Mouse (Mus musculus) retina, postnatal 1 day (tissue): ENCODE results near the gene Srd5a1.
"Not testable (repeated sequence)": the region's sequence is repeated elsewhere in the genome, so short reads cannot be mapped to it uniquely, and the experiment has no call there.

Experiments
- DNase-seq: peaks from one replicate; pipeline ENCODE4 v3.0.0-alpha.2; 2012

Srd5a1 gene

DNA sequence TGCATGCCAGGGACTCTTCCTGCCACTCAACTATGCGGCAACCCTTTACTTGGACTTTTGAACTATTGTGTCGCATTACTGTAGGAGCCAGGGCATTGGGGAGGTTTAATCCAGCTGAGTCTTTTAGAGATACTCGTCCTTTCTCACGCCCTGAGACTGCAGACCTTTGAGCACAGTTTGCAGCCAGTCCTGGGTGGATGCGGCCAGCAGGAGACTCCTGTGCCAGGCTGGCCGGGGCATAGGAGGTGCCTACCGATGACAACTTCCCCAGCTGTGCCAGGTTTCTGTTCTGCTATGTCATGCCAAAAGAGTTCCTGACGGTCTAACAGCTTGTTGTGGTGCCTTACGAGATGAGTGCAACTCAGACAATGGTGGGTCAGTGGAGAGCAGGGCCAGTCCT, 42.0 kb downstream of the Srd5a1 start:
- no peak for DNase-seq

DNA sequence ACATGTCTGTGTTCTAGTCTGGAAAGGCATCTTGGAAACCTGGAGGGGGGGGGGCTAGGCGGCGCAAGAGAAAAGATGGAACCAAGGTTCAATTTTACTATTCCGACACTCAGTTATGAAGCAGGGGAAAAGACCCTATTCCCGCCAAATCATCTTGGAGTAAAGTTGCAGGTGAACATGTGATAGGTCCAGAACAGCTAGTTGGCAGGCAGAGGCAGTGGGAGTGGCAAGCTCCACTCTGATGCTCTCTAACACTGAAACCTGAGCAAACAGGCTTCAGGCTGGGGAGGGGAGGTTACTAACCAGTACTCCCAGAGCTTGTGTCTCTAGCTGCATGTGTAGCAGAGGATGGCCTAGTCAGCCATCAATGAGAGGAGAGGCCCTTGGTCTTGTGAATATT, 45.8 kb downstream of the Srd5a1 start:
- DNase-seq, result not testable (repeated sequence)

DNA sequence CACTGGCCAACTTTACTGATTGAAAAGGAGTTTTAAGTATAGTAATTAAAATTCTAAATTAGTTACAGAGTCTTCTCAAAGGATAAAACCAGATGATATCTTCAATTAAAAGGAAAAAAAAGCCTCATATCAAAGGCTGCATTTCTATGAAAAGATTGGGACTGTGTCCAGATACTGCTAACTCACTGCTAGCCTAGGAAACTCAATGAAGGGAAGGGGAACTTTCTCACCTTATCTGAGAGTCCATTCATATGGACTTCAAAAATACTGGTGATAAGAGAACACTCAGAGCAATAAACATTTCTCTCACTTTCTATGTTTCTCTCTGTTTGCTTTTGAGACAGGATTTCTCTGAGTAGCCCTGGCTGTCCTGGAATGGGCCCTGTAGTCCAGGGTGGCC, 46.7 kb downstream of the Srd5a1 start:
- DNase-seq, result no peak

DNA sequence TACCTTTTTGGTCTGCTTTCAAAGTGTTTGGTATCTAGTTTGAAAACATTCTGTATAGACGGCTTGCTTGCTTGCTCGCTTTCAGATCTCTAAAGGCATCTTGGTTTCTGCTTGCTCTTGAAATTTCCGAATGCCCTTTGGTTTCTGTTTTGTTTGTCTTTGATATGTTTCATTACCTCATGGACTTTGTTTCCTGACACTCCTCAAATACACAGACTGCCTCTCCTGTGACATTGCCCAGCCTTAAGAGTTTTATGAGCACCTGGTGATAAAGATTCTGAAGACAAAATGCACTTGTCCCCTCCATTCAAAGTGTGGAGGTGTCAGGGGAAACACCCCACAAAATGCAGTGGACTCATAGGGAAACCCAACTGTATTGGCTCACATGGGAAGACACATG, 47.3 kb downstream of the Srd5a1 start:
- no peak for DNase-seq

DNA sequence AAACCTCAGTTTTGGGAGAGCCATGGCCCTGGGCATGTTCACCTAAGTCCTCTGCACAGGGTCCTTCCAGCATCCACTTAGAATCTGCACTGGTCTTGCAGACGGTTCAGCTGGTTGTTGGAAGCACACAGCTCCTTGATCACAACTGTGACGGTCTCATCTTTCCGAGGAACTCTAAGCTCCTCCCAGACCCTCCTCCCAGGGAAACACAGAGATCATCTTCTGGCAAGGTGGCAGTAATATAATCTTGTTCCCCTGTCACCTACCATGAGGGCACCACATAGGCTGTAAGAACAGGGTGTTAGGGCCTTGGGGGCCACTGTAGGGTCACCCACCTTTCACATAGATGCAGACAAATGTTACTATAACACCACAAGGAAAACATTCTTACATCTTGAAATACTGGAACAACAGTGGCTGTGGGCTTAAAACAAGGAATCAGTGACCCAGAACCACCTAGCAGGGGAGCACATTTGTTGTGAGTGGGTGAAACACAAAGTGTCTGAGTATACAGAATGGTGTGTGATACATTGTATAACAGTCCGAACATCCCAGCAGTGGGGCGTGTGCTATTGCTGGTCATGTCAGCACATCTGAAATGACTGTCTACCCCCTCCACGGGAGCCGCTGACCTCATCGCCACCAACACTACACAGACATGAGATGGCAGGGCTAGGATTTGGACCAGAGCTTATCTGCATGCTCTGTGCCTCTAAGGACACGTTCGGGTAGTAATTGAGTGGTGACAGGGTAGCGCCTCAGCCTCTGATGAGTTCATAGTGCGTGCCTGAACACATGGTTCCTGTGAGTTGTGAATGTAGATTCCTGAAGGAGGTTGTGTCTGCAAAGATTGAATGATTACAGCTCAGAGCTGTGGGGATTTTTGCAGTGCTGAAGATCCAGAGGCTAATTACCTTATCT, 48.3 kb downstream of the Srd5a1 start:
- DNase-seq, result no peak

DNA sequence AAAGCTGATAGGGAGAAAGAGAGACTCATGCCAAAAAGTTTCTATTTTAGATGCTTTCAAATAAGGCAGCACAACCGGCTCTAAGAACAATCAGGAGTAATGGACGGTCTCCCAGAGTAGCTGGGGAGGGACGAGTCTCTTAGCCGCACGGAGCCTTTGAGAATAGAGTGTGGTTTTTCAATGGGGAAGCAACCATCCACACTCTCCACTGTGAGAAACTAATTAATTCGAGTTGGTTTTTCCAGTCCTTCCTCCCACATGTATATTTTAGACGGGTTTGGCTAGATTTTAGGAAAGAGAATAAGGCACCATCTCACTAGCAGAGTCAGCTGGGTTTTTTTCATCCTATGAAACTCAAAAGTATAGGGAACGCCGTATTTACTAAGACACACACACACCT, 49.2 kb downstream of the Srd5a1 start:
- DNase-seq, result no peak

DNA sequence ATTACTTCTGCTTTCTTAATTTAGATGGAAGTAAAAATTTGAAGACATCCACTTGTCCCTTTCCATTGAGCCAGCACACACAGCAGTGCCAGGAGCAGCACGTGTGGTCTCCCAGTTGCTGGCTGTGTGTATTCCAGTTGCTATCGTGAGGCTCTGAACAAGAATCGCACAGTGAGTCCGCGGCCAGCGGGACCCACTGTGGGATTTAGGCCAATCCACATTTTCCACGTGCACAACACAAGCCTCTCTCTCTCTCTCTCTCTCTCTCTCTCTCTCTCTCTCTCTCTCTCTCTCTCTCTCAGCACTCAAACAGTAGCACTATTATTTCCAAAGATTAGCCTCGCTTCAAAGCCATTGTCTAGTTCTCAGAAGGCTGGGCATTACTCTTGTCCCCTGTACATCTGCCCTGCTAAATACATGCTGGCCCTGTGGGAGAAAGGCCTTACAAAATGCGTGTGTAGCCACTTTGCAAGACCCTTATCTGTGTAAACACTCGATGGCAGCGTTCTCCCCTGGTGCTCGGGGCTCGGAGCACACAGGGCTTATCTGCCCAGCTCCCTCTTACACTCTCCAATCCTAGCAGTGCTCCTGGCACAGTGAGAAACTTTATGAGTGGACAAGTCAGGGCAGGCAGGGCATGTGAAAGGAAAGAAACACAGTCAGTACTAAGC, 51.8 kb downstream of the Srd5a1 start:
- DNase-seq, result peak; percentile 85

DNA sequence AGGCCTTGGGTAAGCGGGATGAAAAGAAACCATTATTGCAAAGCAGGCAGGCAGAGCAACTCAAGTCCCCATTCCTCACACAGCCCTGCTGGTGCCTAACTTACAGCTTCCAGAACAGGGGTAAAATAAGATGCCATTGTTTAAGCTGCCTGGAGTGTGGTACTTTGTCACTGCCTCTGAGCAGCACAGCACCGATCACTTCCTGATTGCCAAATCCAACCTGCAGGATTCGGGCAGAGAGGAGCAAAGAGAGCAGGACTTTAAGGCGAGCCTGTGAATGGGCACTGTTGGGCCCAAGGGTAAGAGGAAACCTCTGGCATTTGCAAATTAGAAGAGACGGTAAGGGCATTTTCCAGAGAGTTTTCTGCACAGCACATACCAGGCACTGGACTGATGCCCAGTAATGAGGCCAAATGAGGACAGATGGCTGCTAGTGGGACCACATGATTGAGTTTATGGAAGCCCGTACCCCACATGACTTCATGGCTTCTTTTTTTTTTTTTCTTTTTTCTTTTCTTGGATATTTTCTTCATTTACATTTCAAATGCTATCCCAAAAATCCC, 53.1 kb downstream of the Srd5a1 start:
- DNase-seq, result no peak

DNA sequence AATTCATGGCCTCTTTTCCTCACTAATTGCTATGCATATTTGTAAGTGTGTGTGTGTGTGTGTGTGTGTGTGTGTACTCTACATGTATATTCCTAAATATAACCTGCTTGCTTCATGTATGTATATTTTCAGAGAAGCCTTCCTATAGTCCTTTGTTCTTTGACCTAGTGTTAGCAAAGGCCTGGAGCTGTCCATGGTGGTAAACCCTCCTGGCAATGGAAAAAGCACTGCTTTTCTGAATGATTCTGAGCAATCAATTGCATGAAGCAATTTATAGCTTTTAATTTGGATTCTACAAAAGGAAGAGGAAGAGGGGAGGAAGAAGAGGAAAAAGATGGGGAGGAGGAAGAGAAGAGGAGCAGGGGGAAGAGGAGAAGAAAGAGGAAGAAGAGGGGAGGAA, 54.5 kb downstream of the Srd5a1 start:
- DNase-seq, result no peak

DNA sequence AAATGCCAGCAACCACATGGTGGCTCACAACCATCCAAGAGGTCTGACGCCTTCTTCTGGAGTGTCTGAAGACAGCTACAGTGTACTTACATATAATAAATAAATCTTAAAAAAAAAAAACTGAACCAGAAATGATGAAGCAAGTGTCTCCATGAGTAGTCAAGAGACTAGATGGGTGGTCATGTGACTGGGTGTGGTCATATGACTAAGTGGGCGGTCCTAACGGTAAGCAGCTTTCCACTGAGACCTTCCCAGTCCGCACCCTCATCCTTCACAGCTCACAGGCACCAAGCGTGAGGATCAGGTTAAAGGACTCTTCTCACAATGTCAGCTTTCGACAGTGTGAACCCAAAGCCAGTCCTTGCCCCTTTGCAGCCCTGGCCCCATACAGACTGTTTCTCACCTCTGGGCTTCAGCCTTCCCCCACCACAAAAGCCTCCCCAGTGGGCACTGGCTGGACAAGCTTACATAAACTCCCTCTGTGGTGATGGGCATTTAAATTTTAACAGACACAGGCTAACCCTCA, 55.2 kb downstream of the Srd5a1 start:
- no peak for DNase-seq

DNA sequence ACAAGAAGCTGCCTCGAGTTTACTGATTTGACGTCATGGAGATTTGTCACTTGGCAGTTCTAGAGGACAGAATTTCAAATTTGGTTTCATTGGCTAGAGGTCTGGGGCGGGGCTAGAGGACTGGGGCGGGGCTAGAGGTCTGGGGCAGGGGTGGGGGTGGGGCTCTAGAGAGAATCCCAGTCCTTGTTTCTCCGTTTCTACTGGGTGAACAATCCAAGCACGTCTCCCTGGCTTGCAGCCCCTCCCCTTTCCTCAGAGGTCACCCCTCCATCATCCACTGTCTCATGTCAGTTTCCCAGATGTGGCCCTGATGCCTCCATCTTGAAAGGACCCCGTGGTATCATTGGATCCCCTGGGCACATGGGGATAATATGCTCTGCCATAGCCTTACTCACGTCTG, 56.2 kb downstream of the Srd5a1 start:
- no peak for DNase-seq

DNA sequence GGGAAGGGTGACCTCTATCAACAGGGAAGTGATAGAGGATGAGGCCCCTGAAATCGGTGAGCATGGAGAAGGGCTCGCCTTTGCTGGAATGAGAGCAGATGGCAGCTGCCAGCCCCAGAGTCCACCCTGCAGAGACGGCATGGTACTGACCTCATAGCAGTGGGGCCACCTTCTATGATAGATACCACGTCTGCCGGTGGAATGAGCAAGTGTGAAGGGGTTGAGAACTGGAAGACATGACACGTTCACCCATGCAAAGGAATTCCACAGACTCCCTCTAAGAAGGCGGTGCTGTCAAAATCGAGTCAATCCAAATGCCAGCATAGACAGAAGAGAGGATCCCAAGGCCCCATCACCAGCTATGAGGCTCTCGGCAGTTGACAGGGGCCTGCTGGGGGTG, 57.0 kb downstream of the Srd5a1 start:
- no peak for DNase-seq

DNA sequence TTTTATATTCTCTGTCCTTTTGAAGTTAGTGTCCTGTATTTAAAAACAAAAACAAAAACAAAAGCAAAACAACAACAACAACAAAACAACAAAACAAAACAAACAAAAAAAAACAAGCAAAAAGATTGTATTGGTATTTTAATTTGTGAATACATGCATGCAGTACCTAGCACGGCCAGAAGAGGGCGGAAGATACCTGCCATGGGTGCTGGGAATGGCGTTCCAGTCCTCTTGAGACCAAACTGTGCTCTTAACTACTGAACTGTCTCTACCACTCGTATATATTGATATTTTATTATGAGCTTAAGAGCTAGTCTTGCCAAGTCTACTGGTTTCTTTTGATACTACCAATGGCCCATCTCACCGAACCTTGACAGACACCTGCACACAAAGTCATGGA, 58.2 kb downstream of the Srd5a1 start:
- DNase-seq, result peak; percentile 61

DNA sequence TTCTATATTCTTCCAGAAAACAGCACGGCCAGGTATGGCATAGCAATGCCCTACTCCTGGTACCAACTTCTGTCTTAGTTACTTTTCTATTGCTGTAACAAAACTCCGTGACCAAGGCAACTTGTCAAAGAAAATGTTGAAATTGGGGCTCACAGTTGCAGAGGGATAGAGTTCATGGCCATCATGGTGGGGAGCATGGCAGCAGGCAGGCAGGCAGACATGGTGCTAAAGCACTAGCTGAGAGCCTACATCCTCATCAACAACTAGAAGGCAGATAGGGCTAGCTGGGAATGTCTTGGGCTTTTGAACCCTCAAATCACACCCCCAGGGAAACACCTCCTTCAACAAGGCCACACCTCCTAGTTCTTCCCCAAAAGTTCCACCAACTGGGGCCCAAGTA, 60.4 kb downstream of the Srd5a1 start:
- no peak for DNase-seq

DNA sequence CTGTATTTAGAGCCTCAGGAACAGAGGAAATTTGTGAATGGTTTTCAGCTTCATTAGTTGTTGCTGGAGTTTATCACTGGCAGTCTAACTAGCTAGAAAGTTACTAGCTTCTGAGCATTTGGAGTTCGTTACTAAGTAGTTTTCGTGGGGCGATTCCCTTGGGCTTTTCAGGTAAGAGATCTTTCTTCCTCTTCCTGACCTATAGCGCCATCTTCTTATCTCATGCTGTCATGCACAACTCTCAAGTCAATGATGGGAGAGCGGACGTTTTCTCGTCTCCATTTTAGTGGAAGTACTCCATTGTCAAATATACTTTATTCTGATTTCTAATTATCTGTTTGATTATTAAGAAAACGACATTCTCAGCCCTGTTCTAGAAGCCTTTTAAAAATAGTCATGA, 61.3 kb downstream of the Srd5a1 start:
- no peak for DNase-seq

DNA sequence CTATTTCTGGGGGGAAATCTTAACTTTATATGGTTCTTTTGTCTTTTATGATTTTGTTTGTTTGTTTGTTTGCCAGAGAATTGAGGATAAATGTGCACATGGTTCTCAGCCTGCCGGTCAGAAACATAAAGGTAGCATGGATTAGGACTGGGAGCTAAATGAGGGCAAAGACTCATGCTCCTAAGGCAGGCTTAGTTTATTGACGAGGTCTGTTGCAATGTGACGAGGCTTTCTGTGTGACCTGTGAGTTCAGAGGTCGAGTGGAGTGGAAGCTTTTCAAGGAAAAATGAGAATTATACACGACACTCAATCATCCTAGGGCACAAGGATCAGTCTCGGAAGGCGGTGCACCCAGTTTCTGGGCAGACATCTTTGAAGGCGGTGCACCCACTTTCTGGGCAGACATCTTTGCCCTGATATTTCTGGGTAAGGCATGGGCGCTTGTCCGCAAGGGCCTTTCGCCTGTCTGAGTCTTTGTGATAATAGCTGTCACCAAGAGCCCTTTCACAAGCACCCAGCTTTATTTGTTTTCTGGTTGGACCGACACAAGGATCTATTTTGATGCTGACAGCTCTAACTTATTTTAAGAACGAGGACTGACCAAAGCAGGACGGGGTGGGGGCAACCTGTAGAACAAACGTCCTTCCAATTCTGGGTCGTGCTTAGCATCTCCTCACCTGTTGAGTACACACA, 63.6 kb downstream of the Srd5a1 start:
- DNase-seq, result no peak

DNA sequence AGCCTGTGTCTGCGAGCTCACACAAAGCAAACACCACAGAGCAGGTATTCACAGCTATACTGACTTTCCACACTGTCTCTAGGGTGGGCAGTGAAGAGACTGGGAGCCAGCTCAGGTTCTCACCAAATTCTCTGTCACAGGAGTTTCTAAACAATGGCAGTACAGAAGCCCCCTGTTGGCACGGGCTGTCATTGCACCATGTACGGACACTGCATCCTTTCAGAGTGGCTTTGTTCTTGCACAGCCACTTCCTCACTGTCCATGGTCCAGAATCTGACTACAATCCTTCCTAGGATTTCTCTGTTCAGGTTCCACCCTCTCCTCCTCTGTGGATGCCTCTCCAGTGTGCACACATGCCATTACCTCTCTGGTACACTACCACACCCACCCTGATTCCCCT, 66.2 kb downstream of the Srd5a1 start:
- DNase-seq, result peak; percentile 82

DNA sequence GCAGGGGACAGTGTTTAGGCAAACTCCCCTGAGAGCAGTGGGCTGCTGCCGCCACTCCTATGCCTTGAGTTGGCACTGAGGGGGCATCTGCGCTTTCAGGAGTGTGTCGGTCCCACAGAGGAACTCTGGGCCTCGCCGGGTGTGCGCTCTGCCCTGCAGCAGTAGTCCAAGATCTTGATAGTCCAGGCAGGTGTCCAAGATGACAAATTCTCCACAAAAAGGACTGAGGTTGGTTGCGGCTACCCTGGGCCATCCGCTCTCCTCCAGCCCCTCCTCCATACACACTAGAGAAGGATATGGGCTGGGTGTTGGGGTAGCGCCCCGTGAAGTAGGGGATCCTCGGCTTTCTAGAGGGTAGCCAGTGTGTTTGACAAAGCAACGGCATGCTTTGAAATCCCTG, 67.6 kb downstream of the Srd5a1 start:
- DNase-seq, result no peak

DNA sequence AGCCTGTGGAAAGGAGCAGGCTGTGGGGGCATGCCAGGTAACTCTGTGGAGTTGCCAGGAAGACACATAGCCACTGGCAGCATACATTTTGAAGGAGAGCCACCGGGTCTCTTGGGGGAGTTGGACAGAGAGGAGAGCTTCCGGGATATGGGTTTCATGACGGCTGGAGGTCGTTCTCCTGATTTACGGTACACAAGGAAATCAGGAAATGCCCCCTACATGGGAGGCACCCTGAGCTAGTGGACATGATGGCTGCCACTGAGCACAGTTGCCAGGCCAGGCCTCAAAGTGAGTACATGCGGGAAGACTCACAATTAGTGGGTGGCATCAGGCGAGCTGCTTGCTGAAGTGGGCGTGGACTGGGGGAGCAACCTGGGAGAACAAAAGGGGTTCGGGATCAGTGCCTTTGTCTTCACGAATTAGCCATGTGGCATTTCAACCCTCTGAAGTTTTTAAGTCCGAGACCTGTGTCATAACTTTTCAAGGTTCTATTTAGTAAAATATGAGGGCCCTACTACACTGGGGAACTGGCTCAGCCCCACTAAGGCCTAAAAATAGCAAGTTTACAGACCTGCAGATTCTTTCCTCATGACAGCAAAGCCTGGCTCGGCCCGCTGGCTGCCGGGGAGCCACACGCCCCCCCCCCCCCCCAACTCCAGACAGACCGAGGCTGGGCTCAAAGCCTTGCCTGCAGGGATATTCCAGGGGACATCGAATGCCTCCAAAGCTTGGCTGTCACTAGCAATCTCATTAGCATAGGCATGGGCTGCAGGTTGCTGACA, 68.5 kb downstream of the Srd5a1 start:
- no peak for DNase-seq

DNA sequence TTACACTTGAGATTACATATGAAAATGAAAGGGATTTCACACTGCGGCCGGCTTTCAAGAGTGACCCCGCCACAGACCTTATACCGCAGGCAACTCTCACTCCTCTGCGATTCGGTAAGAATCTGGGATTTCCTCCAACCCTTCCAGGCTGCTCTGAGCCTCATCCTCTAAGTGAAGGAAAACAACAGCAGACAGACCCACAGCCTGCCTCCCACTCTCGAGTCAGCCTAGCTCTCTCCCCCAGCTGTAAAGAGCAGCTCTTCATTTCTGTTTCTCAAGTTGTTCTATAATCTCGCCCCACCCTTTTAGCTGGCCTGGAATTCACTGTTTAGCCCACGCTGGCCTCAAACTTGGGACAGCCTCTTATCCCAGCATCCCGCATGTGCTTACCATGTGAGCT, 69.5 kb downstream of the Srd5a1 start:
- DNase-seq, result no peak

DNA sequence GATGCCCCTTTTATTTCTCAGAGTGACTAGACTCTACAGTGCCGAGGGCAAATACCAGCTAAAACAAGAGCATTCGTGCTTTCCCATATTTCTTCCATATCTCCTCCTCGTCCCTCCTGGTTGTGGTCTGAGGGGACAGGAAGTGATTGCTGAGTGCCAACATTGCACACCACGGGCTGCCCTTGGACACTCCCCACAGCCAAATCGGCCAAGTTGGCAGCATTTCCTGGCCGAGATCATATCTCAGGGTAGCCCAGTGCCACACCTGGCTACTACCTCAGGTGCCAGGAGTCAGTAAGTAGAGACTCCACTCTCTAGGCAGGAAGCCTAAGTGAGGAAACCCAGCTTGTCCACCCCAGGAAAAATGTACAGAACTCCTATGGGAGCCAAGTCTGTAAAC, 70.0 kb downstream of the Srd5a1 start:
- no peak for DNase-seq

DNA sequence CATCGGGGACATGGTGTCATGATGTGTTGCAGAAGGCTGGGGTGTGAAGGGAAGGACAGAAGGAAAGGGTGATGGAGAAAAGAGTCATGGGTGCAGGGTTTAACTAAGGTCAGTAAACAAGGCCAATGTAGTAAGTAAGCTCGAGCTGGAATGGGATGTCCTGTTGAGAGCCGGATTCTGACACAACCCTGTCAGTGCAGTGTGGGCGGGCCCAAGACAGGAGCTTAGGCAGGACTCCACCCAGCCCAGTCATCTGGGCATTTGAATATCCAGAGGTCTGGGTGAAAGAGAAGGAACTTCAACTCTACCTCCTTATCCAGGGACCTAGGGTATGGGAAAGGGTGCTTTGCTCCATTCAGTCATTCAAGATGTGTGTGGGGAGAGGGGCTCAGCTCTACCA, 72.9 kb downstream of the Srd5a1 start:
- DNase-seq, result no peak

DNA sequence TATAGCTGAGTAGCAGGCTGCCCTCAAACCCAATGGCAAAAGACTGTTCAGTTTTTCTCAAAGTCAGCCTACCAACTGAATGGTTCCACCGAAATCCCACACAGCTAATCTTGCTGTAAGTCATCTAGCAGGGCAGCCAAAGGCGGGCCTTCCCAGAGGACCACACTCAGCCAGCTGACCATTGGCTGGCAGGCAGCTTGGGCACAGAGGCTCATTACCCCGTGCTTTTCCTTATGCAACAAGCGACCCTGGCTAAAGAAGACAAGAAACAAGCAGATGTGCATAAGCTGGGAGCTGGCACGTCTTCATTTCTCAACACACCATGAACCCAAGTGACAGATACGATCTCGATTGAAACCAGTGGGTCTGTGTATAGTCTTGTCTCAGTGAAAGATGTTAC, 73.9 kb downstream of the Srd5a1 start:
- no peak for DNase-seq
